Mouse (Mus musculus) MEL (cell line): ENCODE results near the gene Ddost. TPM values are rescaled to one million over a fixed set of nuclear protein-coding genes. Genes with fewer than 3 reads are reported as not detected.

Experiments
- DNase-seq: peaks from one replicate; pipeline ENCODE4 v3.0.0; 2011; ENCODE audit warnings: low read depth, low spot score
- H3K27ac ChIP-seq: 2 replicates; pipeline ENCODE4 v1.5.1; 2012; ENCODE audit warnings: low read depth, mild to moderate bottlenecking, control low read depth, low read length, moderate library complexity; ENCODE audit not compliant: control insufficient read depth
- H3K27me3 ChIP-seq, 2 experiments: fragments of 150-350 bp in 1 of 2; sonication (generic) in 1 of 2; 2 replicates each; pipeline ENCODE4 v1.6.1; 2012; ENCODE audit warnings: low read length in 2 of 2, mild to moderate bottlenecking in 2 of 2, improper control_type of control experiment in 1 of 2, moderate library complexity in 1 of 2; ENCODE audit not compliant: insufficient read depth in 2 of 2, control insufficient read depth in 1 of 2
- H3K36me3 ChIP-seq, 2 experiments: 2 replicates each; pipeline ENCODE4 v1.6.1; 2012 to 2014; ENCODE audit warnings: low read length in 2 of 2, improper control_type of control experiment in 1 of 2, inconsistent platforms in 1 of 2, mild to moderate bottlenecking in 1 of 2; ENCODE audit not compliant: insufficient read depth in 2 of 2, control insufficient read depth in 1 of 2
- H3K4me1 ChIP-seq, 2 experiments: fragments of 150-350 bp in 1 of 2; sonication (generic) in 1 of 2; 2 replicates each; pipeline ENCODE4 v1.6.1; 2012; ENCODE audit warnings: low read length in 2 of 2, improper control_type of control experiment in 1 of 2, mild to moderate bottlenecking in 1 of 2; ENCODE audit not compliant: insufficient read depth in 2 of 2, control insufficient read depth in 1 of 2
- H3K4me3 ChIP-seq, 2 experiments: fragments of 150-350 bp in 1 of 2; sonication (generic) in 1 of 2; 2 replicates each; pipeline ENCODE4 v1.5.1; 2012; ENCODE audit warnings: low read depth in 2 of 2, low read length in 2 of 2, mild to moderate bottlenecking in 2 of 2, moderate library complexity in 2 of 2, control low read depth in 1 of 2, improper control_type of control experiment in 1 of 2; ENCODE audit not compliant: control insufficient read depth in 1 of 2, insufficient read depth in 1 of 2
- H3K79me2 ChIP-seq: 2 replicates; pipeline ENCODE4 v1.6.1; 2012; ENCODE audit warnings: mild to moderate bottlenecking, low read length, moderate library complexity; ENCODE audit not compliant: control insufficient read depth, poor library complexity, insufficient read depth
- H3K9ac ChIP-seq: 2 replicates; pipeline ENCODE4 v1.6.1; 2012; ENCODE audit warnings: low read depth, mild to moderate bottlenecking, control low read depth, low read length, moderate library complexity; ENCODE audit not compliant: control insufficient read depth, poor library complexity, severe bottlenecking
- H3K9me3 ChIP-seq: fragments of 150-350 bp; sonication (generic); replicated peaks from 2 replicates; pipeline ENCODE4 v1.6.1; 2012; ENCODE audit warnings: mild to moderate bottlenecking, low read length, improper control_type of control experiment, moderate library complexity; ENCODE audit not compliant: insufficient read depth
- E2F4 ChIP-seq: IDR thresholded peaks from 2 replicates; pipeline ENCODE4 v1.6.1; 2011; ENCODE audit warnings: low read depth, low read length, improper control_type of control experiment, borderline replicate concordance
- EP300 ChIP-seq, 2 experiments: IDR thresholded peaks; 2 replicates each; pipeline ENCODE4 v1.6.1; 2011; ENCODE audit warnings: improper control_type of control experiment in 2 of 2, low read length in 2 of 2, low read depth in 1 of 2, mild to moderate bottlenecking in 1 of 2
- GABPA ChIP-seq: IDR thresholded peaks from 2 replicates; pipeline ENCODE4 v1.6.1; 2012; ENCODE audit warnings: low read depth, mild to moderate bottlenecking, inconsistent platforms, low read length, improper control_type of control experiment, moderate library complexity
- GATA1 ChIP-seq: IDR thresholded peaks from 2 replicates; pipeline ENCODE4 v1.6.1; 2011; ENCODE audit warnings: low read depth, low read length, improper control_type of control experiment
- JUND ChIP-seq: IDR thresholded peaks from 2 replicates; pipeline ENCODE4 v1.6.1; 2011; ENCODE audit warnings: low read depth, mild to moderate bottlenecking, improper control_type of control experiment, low read length
- KAT2A ChIP-seq: conservative IDR thresholded peaks from 2 replicates; pipeline ENCODE4 v1.6.1; 2012; ENCODE audit warnings: low read depth, low read length, improper control_type of control experiment, inconsistent platforms
- MAFK ChIP-seq: IDR thresholded peaks from 2 replicates; pipeline ENCODE4 v1.6.1; 2011; ENCODE audit warnings: low read depth, mild to moderate bottlenecking, low read length, improper control_type of control experiment, borderline replicate concordance
- MAX ChIP-seq: IDR thresholded peaks from 2 replicates; pipeline ENCODE4 v1.6.1; 2011; ENCODE audit warnings: low read length, improper control_type of control experiment
- MAZ ChIP-seq: IDR thresholded peaks from 2 replicates; pipeline ENCODE4 v1.6.1; 2012; ENCODE audit warnings: low read depth, mild to moderate bottlenecking, inconsistent platforms, low read length, improper control_type of control experiment
- MEF2A ChIP-seq: IDR thresholded peaks from 2 replicates; pipeline ENCODE4 v1.6.1; 2014; ENCODE audit warnings: low read depth, mild to moderate bottlenecking, inconsistent platforms, low read length, improper control_type of control experiment; ENCODE audit not compliant: poor library complexity, insufficient replicate concordance, severe bottlenecking; ENCODE audit errors: extremely low read depth
- MYB ChIP-seq: IDR thresholded peaks from 2 replicates; pipeline ENCODE4 v1.6.1; 2011; ENCODE audit warnings: mild to moderate bottlenecking, low read depth, low read length, improper control_type of control experiment
- POLR2A ChIP-seq, 2 experiments: IDR thresholded peaks; 2 replicates each; pipeline ENCODE4 v1.6.1; 2011 to 2012; ENCODE audit warnings: low read length in 2 of 2, mild to moderate bottlenecking in 2 of 2, control low read depth in 1 of 2, improper control_type of control experiment in 1 of 2, low read depth in 1 of 2, moderate library complexity in 1 of 2; ENCODE audit not compliant: control insufficient read depth in 1 of 2, insufficient read depth in 1 of 2, poor library complexity in 1 of 2
- POLR2AphosphoS2 ChIP-seq: IDR thresholded peaks from 2 replicates; pipeline ENCODE4 v1.6.1; 2011; ENCODE audit warnings: low read length, improper control_type of control experiment
- SIN3A ChIP-seq: IDR thresholded peaks from 2 replicates; pipeline ENCODE4 v1.6.1; 2012; ENCODE audit warnings: low read length, improper control_type of control experiment, inconsistent platforms
- SMC3 ChIP-seq: IDR thresholded peaks from 2 replicates; pipeline ENCODE4 v1.6.1; 2011; ENCODE audit warnings: low read depth, low read length, improper control_type of control experiment
- TCF12 ChIP-seq: IDR thresholded peaks from 2 replicates; pipeline ENCODE4 v1.6.1; 2014; ENCODE audit warnings: low read depth, mild to moderate bottlenecking, inconsistent platforms, low read length, improper control_type of control experiment, moderate library complexity
- UBTF ChIP-seq: IDR thresholded peaks from 2 replicates; pipeline ENCODE4 v1.6.1; 2012; ENCODE audit warnings: low read depth, mild to moderate bottlenecking, inconsistent platforms, low read length, improper control_type of control experiment, moderate library complexity, borderline replicate concordance; ENCODE audit not compliant: insufficient read depth
- ZKSCAN1 ChIP-seq: IDR thresholded peaks from 2 replicates; pipeline ENCODE4 v1.6.1; 2012; ENCODE audit warnings: low read depth, mild to moderate bottlenecking, inconsistent platforms, low read length, improper control_type of control experiment, moderate library complexity
- ZNF384 ChIP-seq: IDR thresholded peaks from 2 replicates; pipeline ENCODE4 v1.6.1; 2012; ENCODE audit warnings: low read depth, mild to moderate bottlenecking, inconsistent platforms, low read length, improper control_type of control experiment
- polyA plus RNA-seq, 2 experiments: library from polyadenylated mRNA; stranded (reverse) in 1 of 2; unstranded in 1 of 2; fragments of >175 nt in 1 of 2; fragments of >200 nt in 1 of 2; gene quantifications; 2 replicates each; pipeline versions ENCODE4 v1.2.1 to v1.2.4; 2012; ENCODE audit warnings: low replicate concordance in 2 of 2, low read depth in 1 of 2; ENCODE audit not compliant: insufficient read length in 2 of 2, insufficient read depth in 1 of 2, missing spikeins in 1 of 2
- total RNA-seq: library from RNA; depleted of rRNA; stranded (reverse); fragments of 300-350 nt; gene quantifications from 2 replicates; pipeline ENCODE4 v1.2.3, GENCODE M21; 2012

Gene Ddost
- total and polyA plus RNA-seq, 3 experiments, result 68.9 to 402 (median 283) TPM

DNA sequence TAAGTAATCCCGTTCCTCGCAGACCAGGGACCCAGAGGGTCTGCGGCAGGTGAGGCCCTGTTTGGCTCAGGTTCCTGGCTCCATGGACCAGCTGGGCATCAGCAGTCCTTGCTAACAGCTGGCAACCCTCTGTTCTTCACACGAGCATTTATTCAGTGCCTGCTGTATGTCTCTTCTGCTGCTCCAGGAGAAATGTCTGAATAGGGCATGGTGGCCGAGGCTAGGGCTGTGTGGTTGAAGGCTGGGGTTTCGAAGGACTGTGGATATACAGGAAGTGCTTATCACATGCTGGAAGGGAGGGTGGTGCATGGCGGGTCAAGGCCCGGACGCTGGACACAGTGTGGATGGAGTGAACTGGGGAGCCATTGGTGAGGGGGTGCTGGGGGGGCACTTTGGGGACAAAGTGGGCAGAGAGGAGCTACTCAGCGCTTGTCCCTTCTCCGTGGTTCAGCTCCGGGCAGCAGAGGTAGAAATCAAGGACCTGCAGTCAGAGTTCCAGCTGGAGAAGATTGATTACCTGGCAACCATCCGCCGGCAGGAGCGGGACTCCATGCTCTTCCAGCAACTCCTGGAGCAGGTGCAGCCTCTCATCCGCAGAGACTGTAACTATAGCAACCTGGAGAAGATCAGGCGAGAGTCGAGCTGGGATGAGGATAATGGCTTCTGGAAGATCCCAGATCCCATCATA is 11.1 kb upstream of the Ddost start:
- H3K27me3 ChIP-seq, result no peaks in the 10 kb centered on the region
- no peak for TF ChIP-seq MAFK
- no peak for TF ChIP-seq ZNF384
- no peak for TF ChIP-seq SIN3A
- no peak for TF ChIP-seq SMC3
- no peak for TF ChIP-seq MYB
- H3K79me2 ChIP-seq, result no peaks in the 10 kb centered on the region
- no peak overlapping the region for H3K27ac ChIP-seq
- no peak overlapping the region for H3K4me3 ChIP-seq
- H3K4me1 ChIP-seq, result peaks cover 0 to 2% of the 10 kb centered on the region in 2 experiments; a peak in 2 of 4 replicates
- DNase-seq, result no peak
- no peaks in the 10 kb centered on the region for H3K9me3 ChIP-seq
- H3K9ac ChIP-seq, result no peak overlapping the region
- H3K36me3 ChIP-seq, result no peaks in the 10 kb centered on the region

DNA sequence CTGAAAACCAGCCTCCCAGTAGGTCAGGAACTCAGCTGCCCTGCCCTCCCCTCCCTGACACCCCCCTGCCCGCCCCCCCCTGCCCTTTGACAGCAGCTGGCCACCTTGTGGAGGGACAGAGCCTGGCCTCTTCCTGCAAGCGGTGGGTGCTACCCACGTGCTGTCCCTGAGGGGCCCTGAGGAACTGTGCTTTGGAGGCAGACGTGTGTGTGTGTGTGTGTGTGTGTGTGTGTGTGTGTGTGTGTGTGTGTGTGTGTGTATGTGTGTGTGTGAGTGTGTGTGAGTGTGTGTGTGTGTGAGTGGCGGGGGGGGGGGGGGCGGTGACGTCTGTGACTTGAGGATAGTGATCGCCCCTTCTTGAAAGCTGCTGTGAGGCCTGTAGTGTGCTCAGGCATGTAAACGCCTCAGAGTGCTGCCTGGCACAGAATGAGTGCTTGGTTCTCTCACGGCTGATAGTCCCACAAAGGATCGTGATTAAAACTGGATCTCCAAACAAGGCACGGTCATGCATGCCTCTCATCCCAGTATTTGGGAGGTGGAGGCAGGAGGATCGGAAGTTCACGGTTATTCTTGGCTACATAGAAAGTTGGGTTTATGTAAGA is 10.5 kb upstream of the Ddost start:
- Histone ChIP-seq H3K27ac (no peak overlapping the region), H3K4me1 (no peaks in the 10 kb centered on the region), H3K9ac (no peak overlapping the region), H3K36me3 (no peaks in the 10 kb centered on the region), H3K9me3 (no peaks in the 10 kb centered on the region), H3K4me3 (no peak overlapping the region), H3K79me2 (no peaks in the 10 kb centered on the region), H3K27me3 (no peaks in the 10 kb centered on the region)
- TF ChIP-seq EP300 (IDR thresholded peaks at IDR 0.05; ENCODE audit: low read depth in 1 of 2, low read length in 2 of 2) (no peak), MEF2A (no peak), MYB (no peak), TCF12 (no peak), GATA1 (no peak), ZKSCAN1 (no peak), E2F4 (no peak), POLR2AphosphoS2 (no peak), KAT2A (no peak), MAZ (no peak), MAX (no peak), UBTF (no peak), JUND (no peak), POLR2A (IDR thresholded peaks at IDR 0.05; ENCODE audit: control insufficient read depth in 1 of 2, insufficient read depth in 1 of 2, low read depth in 1 of 2, low read length in 2 of 2, poor library complexity in 1 of 2) (no peak), GABPA (no peak)
- DNase-seq, result no peak
